Mouse (Mus musculus) CH12.LX (cell line): Measurements from ENCODE around the gene Uqcrq.

ENCODE experiments used
- BHLHE40 ChIP-seq: IDR thresholded peaks from 2 replicates; pipeline ENCODE4 v1.6.1; 2011; ENCODE audit warnings: mild to moderate bottlenecking, low read depth, low read length, improper control_type of control experiment
- CHD2 ChIP-seq: IDR thresholded peaks from 2 replicates; pipeline ENCODE4 v1.6.1; 2011; ENCODE audit warnings: low read length, improper control_type of control experiment
- CTCF ChIP-seq, 2 experiments: IDR thresholded peaks in 1 of 2; conservative IDR thresholded peaks in 1 of 2; 2 replicates each; pipeline ENCODE4 v1.5.1; 2011 to 2012; ENCODE audit warnings: low read depth in 2 of 2, low read length in 2 of 2, improper control_type of control experiment in 1 of 2, inconsistent platforms in 1 of 2, mild to moderate bottlenecking in 1 of 2, moderate library complexity in 1 of 2
- ELF1 ChIP-seq: IDR thresholded peaks from 2 replicates; pipeline ENCODE4 v1.6.1; 2014; ENCODE audit warnings: low read depth, mild to moderate bottlenecking, inconsistent platforms, low read length, improper control_type of control experiment
- HCFC1 ChIP-seq: IDR thresholded peaks from 2 replicates; pipeline ENCODE4 v1.6.1; 2012; ENCODE audit warnings: low read depth, mild to moderate bottlenecking, inconsistent platforms, low read length, improper control_type of control experiment
- MAFK ChIP-seq: IDR thresholded peaks from 2 replicates; pipeline ENCODE4 v1.6.1; 2011; ENCODE audit warnings: low read length, improper control_type of control experiment; ENCODE audit not compliant: insufficient replicate concordance
- MAX ChIP-seq: IDR thresholded peaks from 2 replicates; pipeline ENCODE4 v1.6.1; 2011; ENCODE audit warnings: low read length, improper control_type of control experiment
- MEF2A ChIP-seq: IDR thresholded peaks from 2 replicates; pipeline ENCODE4 v1.6.1; 2014; ENCODE audit warnings: low read depth, mild to moderate bottlenecking, inconsistent platforms, low read length, improper control_type of control experiment, borderline replicate concordance
- MXI1 ChIP-seq: IDR thresholded peaks from 2 replicates; pipeline ENCODE4 v1.6.1; 2011; ENCODE audit warnings: mild to moderate bottlenecking, low read depth, low read length, improper control_type of control experiment
- POLR2A ChIP-seq: IDR thresholded peaks from 2 replicates; pipeline ENCODE4 v1.6.1; 2011; ENCODE audit warnings: low read depth, mild to moderate bottlenecking, improper control_type of control experiment, low read length
- POLR2AphosphoS2 ChIP-seq: IDR thresholded peaks from 2 replicates; pipeline ENCODE4 v1.6.1; 2011; ENCODE audit warnings: low read depth, low read length, improper control_type of control experiment
- SIN3A ChIP-seq: IDR thresholded peaks from 2 replicates; pipeline ENCODE4 v1.6.1; 2012; ENCODE audit warnings: low read length, improper control_type of control experiment, inconsistent platforms
- SMC3 ChIP-seq: IDR thresholded peaks from 2 replicates; pipeline ENCODE4 v1.6.1; 2011; ENCODE audit warnings: low read depth, low read length, improper control_type of control experiment
- USF2 ChIP-seq: conservative IDR thresholded peaks from 2 replicates; pipeline ENCODE4 v1.6.1; 2011; ENCODE audit warnings: low read depth, low read length, improper control_type of control experiment

DNA sequence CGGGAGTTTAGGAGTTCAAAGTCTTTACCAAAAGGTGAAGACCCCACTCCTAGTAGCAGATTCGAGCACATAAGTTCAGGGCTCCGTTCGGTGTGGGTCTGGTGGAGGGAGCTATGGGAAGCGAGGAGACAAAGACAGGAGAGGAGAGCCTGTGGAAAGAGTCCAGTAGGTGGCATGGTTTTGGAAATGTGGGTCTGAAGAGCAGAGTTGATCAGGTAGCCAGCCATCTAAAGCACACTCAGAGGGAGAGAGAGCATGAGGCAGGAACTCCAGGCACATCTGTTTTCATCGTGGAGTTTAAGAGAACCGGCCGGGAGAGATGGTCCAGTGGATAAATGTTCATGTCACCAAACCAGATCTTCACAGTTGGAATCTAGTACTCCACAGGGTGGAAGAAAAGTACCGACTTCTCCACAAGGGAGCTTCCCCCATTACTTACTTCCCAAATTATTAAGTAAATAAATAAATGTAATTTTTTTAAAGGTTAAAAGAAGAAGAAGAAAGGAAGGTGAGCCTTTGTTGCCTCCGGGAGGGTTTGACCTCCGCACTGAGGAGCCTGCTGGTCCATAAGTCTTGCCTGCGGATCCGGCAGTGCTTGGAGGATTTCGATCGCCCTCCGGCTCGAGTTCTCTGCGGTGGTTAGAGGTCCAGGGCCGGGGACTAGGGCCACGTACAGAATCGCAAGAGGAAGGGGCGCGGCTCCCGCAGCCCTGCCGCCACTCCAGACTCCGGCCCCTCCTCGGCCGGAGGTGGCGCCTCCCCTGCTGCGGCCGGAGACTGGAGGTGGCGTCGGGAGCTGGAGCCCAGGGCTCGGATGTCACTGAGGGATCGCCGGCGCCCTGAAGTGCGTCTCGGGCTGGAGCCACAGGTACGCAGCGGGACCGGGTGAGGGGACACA lies 26.1 kb upstream of the Uqcrq start, which contains the start of the genes Gm10447 and Shroom1:
- TF ChIP-seq ELF1 (no peak), BHLHE40 (no peak), POLR2A (no peak), MEF2A (no peak), MAX (no peak), CHD2 (no peak), USF2 (no peak), MXI1 (no peak), CTCF (conservative IDR thresholded peaks at IDR 0.05 in 1 of 2, IDR thresholded peaks at IDR 0.05 in 1 of 2; ENCODE audit: low read depth in 2 of 2, low read length in 2 of 2) (no peak), SMC3 (no peak), HCFC1 (no peak), MAFK (no peak), SIN3A (no peak), POLR2AphosphoS2 (no peak)
